Mouse (Mus musculus): ENCODE results near the gene Zfp770. TPM values are rescaled to one million over a fixed set of nuclear protein-coding genes. Genes with fewer than 3 reads are reported as not detected.
"Not testable (repeated sequence)": the region's sequence is repeated elsewhere in the genome, so short reads cannot be mapped to it uniquely, and the experiment has no call there.

The Zfp770 gene
- 1.8 and 1.9 TPM in 2 replicates for polyA plus RNA-seq (2015; fragmentation: Nextera tagmentation; extraction: Ambion mirVana)

DNA sequence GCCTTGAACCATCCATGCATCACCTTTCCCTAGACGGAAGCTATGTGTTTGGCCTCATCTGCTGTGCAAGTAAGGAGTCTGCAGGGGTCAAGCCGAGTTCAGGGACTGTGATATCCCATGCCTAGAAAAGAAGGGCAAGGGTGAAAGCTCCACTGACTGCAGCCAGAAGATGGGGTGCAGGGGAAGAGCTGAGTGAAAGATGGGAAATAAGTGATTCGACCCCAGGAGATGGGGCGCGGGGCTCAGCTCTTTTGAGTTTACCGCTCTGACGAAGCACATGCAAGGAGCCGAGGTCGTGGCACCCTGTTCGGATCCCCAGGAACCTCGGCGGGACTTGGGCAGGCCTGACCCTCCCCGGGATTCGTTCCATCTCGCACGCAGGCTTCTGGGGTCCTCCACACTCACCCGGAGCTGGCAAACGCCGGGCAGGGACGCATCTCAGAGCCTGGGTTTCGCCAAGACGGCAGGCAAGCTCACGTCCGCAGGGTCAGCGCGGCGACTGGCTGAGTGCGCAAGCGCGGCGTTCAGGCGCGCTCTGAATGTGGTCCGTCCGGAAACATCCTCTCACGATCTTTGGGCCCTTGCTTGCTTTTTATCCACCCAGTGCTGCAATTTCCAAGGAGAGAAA is at the start of gene Zfp770:
TSS of gene Zfp770 (minus strand) at position 538 of the 628 bp plus-strand sequence.
- ATAC-seq (ENCODE audit: low read depth) (peak; percentile 91), DNase-seq (peak; percentile 59)
- under 1% methylated on average over 36 of the region's 36 CpGs for WGBS (ENCODE audit: insufficient replicate concordance)
- Histone ChIP-seq H3K27ac (peak within 1 kb of the TSS; percentile 66), H3K4me3 (replicated peaks) (peak within 1 kb of the TSS; percentile 83), H3K27me3 (no peaks in the 10 kb centered on the region), H3K9ac (peak within 1 kb of the TSS; percentile 85), H3K36me3 (peaks cover 14% of the 10 kb centered on the region), H3K4me1 (replicated peaks) (peaks cover 13% of the 10 kb centered on the region), H3K4me2 (peak within 1 kb of the TSS; percentile 74), H3K9me3 (replicated peaks) (no peaks in the 10 kb centered on the region)

DNA sequence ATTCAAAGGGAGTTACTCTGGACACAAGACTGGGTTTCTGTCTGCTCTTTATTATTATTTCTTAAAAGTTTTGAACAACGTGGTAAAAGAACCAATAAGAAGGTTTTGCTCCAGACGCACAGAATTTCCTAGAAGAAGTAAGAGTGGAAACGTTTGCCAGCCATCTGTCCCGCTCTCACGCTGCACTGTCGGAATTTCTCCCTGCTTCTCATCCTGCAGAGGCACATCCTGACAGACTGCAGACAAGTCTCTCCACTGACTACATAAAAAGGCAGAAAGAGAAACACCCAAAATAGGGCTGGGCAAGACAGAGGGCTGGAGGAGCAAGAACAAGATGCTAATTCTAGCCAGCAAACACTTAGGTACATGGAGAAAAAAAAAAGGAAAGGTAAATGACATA is 48.2 kb upstream of the Zfp770 start:
- DNase-seq = no peak
- ATAC-seq (ENCODE audit: low read depth) = no peak
- Histone ChIP-seq H3K27ac (no peak overlapping the region), H3K9ac (no peak overlapping the region), H3K4me1 (replicated peaks) (no peaks in the 10 kb centered on the region), H3K4me3 (replicated peaks) (no peak overlapping the region), H3K27me3 (no peaks in the 10 kb centered on the region), H3K9me3 (replicated peaks) (no peaks in the 10 kb centered on the region), H3K36me3 (no peaks in the 10 kb centered on the region), H3K4me2 (no peak overlapping the region)
- 53% methylated on average over 6 of the region's 6 CpGs for WGBS (ENCODE audit: insufficient replicate concordance)

DNA sequence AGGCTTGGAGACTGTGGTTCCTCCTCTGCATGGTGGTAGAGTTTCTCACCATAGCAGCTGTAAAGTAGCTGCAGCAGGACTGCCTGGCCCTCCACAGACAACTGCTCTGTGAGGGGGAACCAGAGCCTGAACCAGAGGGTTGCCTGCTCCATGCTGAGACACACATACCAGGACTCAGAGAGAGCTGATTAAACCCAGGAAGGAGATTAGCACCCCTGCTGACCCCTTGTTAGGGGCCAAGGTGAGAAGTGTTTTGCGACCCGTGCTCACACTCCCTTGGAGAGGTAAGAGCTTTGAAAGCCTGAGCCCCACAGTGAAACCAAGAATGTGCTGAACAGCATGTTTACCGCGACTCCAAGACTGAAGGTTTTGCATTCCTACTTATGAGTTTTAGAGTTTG is 36.4 kb upstream of the Zfp770 start:
- no peak overlapping the region for H3K4me2 ChIP-seq
- no peaks in the 10 kb centered on the region for H3K36me3 ChIP-seq
- H3K4me3 ChIP-seq (replicated peaks) = no peak overlapping the region
- H3K4me1 ChIP-seq (replicated peaks) = no peaks in the 10 kb centered on the region
- DNase-seq = no peak
- no peak for ATAC-seq (ENCODE audit: low read depth)
- no peak overlapping the region for H3K27ac ChIP-seq
- no peak overlapping the region for H3K9ac ChIP-seq
- H3K27me3 ChIP-seq = no peaks in the 10 kb centered on the region
- 8% methylated on average over 4 of the region's 4 CpGs for WGBS (ENCODE audit: insufficient replicate concordance)
- H3K9me3 ChIP-seq (replicated peaks) = no peaks in the 10 kb centered on the region

DNA sequence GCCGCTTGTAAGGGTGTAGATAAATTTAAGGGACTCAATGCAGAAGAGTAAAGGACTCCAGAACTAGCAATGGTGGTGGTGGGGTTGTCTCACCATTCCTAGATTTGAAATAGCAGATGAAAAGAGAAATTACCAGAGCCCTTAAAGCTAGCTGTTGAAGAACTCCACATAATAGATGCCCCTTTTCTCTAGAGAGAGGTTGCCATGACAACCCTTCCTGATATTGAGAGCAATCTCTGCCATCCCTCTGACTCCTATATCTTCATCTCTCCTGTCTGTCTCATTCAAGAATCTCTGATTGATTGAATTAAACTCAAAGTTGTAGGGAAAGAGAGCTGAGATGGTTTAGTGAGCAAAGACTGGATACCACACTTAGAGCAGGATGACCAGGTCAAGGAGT is 35.3 kb upstream of the Zfp770 start:
- 39% methylated on average over 1 of the region's 1 CpGs for WGBS (ENCODE audit: insufficient replicate concordance)
- no peak for ATAC-seq (ENCODE audit: low read depth)
- H3K4me2 ChIP-seq = no peak overlapping the region

DNA sequence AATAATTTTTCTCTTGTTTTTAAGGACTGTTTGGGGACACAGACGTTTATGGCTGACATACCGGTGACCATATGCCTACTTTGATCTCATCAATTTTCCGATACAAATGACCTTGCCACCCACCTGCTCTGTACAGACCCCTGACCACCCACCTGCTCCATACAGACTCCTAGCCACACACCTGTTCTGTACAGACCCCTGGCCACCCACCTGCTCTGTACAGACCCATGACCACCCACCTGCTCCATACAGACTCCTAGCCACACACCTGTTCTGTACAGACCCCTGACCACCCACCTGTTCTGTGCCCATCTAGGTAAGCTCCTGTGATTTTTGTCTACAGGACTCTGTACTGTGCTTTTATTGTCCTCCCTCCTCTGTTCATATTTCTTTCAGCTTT is 34.3 kb upstream of the Zfp770 start:
- no peaks in the 10 kb centered on the region for H3K9me3 ChIP-seq (replicated peaks)
- no peaks in the 10 kb centered on the region for H3K36me3 ChIP-seq
- no peak overlapping the region for H3K4me2 ChIP-seq
- no peak overlapping the region for H3K4me3 ChIP-seq (replicated peaks)
- H3K27ac ChIP-seq = no peak overlapping the region
- no peak for ATAC-seq (ENCODE audit: low read depth)
- no peak for DNase-seq
- WGBS (ENCODE audit: insufficient replicate concordance) = 58% methylated on average over 3 of the region's 3 CpGs
- no peaks in the 10 kb centered on the region for H3K4me1 ChIP-seq (replicated peaks)
- no peak overlapping the region for H3K9ac ChIP-seq
- H3K27me3 ChIP-seq = no peaks in the 10 kb centered on the region

More for the DNA sequence above, 35.3 kb upstream of the Zfp770 start:
- H3K9ac ChIP-seq = no peak overlapping the region
- no peak overlapping the region for H3K4me3 ChIP-seq (replicated peaks)
- H3K36me3 ChIP-seq = no peaks in the 10 kb centered on the region
- H3K4me1 ChIP-seq (replicated peaks) = no peaks in the 10 kb centered on the region
- no peaks in the 10 kb centered on the region for H3K9me3 ChIP-seq (replicated peaks)
- no peak overlapping the region for H3K27ac ChIP-seq
- no peak for DNase-seq
- no peaks in the 10 kb centered on the region for H3K27me3 ChIP-seq

DNA sequence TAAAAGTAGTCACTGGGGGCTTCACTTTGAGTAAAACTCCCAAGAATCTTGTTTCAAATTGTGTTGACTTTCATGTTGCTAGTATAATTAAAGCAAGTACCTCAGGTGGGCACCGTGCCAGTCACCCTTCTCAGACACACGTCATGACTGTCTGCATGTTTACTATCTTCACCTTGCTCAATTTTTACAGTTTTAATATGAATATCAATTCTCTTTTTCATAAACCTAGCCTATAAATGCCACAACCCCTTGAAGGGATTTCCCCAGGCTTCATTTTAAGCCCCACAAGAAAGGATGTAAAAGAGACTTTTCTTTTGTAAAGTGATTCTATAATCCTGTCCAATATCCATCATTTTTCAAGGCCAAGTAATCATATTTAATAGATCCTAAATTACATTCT is 30.0 kb upstream of the Zfp770 start:
- DNase-seq (no peak), ATAC-seq (ENCODE audit: low read depth) (no peak)
- Histone ChIP-seq H3K4me2 (no peak overlapping the region), H3K36me3 (no peaks in the 10 kb centered on the region), H3K27ac (no peak overlapping the region), H3K4me1 (replicated peaks) (no peaks in the 10 kb centered on the region), H3K4me3 (replicated peaks) (no peak overlapping the region), H3K27me3 (no peaks in the 10 kb centered on the region), H3K9me3 (replicated peaks) (no peaks in the 10 kb centered on the region), H3K9ac (no peak overlapping the region)
- 65% methylated on average over 2 of the region's 2 CpGs for WGBS (ENCODE audit: insufficient replicate concordance)

DNA sequence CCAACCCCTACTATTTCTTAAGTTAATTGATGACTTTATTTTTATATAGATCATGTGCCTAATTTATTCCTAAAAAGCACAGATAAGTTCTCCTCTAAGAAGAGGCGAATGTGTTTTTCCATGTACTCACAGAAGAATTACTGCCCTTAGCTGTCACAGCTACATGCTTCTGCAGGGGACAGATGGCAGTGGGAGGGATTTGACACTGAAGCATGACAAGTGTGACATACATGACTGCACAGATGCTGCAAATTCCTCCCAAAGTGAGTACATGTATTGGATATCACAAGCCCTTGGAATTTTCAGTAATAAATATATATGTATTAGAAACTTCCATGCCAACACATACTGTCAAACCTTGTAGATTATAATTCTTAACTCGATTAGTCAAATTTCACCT is 27.4 kb upstream of the Zfp770 start:
- no peak for ATAC-seq (ENCODE audit: low read depth)
- no peaks in the 10 kb centered on the region for H3K36me3 ChIP-seq
- H3K4me2 ChIP-seq = no peak overlapping the region
- H3K4me3 ChIP-seq (replicated peaks) = no peak overlapping the region
- no peak overlapping the region for H3K27ac ChIP-seq
- no peaks in the 10 kb centered on the region for H3K27me3 ChIP-seq
- no peak for DNase-seq
- WGBS (ENCODE audit: insufficient replicate concordance) = 52% methylated on average over 2 of the region's 2 CpGs
- H3K9ac ChIP-seq = no peak overlapping the region
- H3K4me1 ChIP-seq (replicated peaks) = no peaks in the 10 kb centered on the region
- no peaks in the 10 kb centered on the region for H3K9me3 ChIP-seq (replicated peaks)

DNA sequence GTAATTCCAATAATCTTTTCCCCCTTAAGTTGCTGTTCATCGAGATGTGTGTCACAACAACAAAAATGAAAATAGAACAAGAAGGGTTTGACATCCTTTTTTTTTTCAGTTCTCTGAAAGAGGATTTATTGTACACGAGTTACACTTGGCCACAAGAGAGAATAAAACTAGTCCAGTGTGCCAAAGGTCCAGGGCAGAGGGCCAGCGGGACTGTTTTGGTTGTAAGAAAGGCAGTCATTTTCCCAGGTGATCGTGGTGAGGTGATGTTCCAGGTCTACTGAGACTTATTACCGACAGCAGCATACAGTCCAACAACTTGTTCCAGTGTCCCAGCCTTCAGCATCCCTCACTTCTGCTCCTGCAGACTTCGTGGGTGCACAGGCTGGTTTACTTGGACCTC is 3.8 kb upstream of the Zfp770 start:
- no peaks in the 10 kb centered on the region for H3K27me3 ChIP-seq
- no peak for DNase-seq
- H3K4me2 ChIP-seq = no peak overlapping the region
- no peak overlapping the region for H3K27ac ChIP-seq
- no peak for ATAC-seq (ENCODE audit: low read depth)
- H3K4me1 ChIP-seq (replicated peaks) = peaks cover 7% of the 10 kb centered on the region
- H3K9me3 ChIP-seq (replicated peaks) = no peaks in the 10 kb centered on the region
- no peaks in the 10 kb centered on the region for H3K36me3 ChIP-seq
- 48% methylated on average over 6 of the region's 6 CpGs for WGBS (ENCODE audit: insufficient replicate concordance)
- no peak overlapping the region for H3K4me3 ChIP-seq (replicated peaks)
- H3K9ac ChIP-seq = no peak overlapping the region

DNA sequence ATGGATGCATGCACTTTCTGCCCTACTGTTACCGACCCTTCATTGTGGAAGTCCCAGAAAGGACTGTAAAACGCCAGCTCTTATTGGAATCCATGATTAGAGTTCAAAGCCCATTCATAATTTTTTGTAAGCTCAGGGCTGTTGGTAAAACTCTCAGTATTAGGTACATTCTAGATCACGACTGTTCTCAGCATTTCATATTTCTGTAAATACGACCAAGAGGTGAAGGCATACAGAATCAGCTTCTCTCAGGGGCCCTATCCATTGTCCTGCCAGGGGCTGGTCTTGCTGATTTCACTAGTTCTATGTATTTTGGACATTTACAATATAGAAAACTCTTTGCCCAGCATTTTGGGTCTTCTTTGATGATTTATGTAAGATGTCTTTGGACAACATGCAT is 305 bp upstream of the Zfp770 start:
- Histone ChIP-seq H3K27ac (no peak overlapping the region), H3K36me3 (peaks cover 8% of the 10 kb centered on the region), H3K4me1 (replicated peaks) (peaks cover 13% of the 10 kb centered on the region), H3K9ac (peak overlapping the region; percentile 85; the same call in 1 of the 2 replicates), H3K9me3 (replicated peaks) (no peaks in the 10 kb centered on the region), H3K27me3 (no peaks in the 10 kb centered on the region), H3K4me3 (replicated peaks) (peak overlapping the region; percentile 83), H3K4me2 (peak overlapping the region; percentile 74)
- DNase-seq (no peak), ATAC-seq (ENCODE audit: low read depth) (no peak)
- WGBS (ENCODE audit: insufficient replicate concordance) = 27% methylated on average over 4 of the region's 4 CpGs

DNA sequence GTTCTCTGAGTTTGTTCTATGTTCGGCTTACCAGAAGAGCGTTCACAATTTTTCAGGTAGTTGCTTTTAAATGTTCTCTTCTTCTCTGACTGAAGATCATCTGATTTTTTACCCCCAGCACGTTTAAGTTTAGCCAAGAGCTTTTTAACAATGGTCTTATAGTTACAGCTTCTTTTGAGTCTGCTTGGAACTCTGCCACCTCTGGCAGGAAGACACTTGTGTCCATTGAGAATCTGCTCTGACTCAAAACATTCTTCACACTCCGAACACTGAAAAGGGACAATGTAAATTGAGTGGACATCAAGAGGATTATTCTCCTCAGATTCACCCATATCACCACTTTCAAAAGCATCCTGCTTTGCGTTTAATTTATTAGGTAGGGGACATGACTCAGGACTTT is 4.8 kb downstream of the Zfp770 start:
- H3K9ac ChIP-seq = no peak overlapping the region
- no peak for DNase-seq
- no peaks in the 10 kb centered on the region for H3K9me3 ChIP-seq (replicated peaks)
- no peak overlapping the region for H3K27ac ChIP-seq
- ATAC-seq (ENCODE audit: low read depth) = no peak
- 85% methylated on average over 5 of the region's 5 CpGs for whole genome bisulfite sequencing (ENCODE audit: insufficient replicate concordance)
- H3K4me1 ChIP-seq (replicated peaks) = peaks cover 11% of the 10 kb centered on the region
- H3K4me2 ChIP-seq = no peak overlapping the region
- no peaks in the 10 kb centered on the region for H3K27me3 ChIP-seq
- peaks cover 23% of the 10 kb centered on the region for H3K36me3 ChIP-seq
- H3K4me3 ChIP-seq (replicated peaks) = no peak overlapping the region

DNA sequence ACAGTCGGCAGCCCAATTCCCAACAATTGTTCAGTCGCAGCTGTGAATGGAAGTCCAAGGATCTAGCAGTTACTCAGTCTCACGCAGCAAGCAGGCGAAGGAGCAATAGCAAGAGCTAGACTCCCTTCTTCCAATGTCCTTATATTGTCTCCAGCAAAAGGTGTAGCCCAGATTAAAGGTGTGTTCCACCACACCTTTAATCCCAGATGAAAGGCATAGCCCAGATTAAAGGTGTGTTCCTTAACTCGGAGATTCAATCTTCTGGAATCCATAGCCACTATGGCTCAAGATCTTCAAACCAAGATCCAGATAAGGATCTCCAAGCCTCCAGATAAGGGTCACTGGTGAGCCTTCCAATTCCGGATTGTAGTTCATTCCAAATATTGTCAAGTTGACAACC is 14.3 kb downstream of the Zfp770 start, which contains the start of gene Aqr:
TSS of gene Aqr (minus strand) at position 101 of the 400 bp plus-strand sequence.
- not testable (repeated sequence) for H3K4me2 ChIP-seq; DNase-seq; H3K36me3 ChIP-seq; H3K27ac ChIP-seq; ATAC-seq (ENCODE audit: low read depth); H3K9ac ChIP-seq; H3K27me3 ChIP-seq; H3K4me3 ChIP-seq (replicated peaks); H3K9me3 ChIP-seq (replicated peaks); H3K4me1 ChIP-seq (replicated peaks)
- 47% methylated on average over 1 of the region's 6 CpGs for WGBS (ENCODE audit: insufficient replicate concordance)

Data from liver, embryonic 13.5 days (tissue).